Mouse (Mus musculus): Measurements from ENCODE around the gene Arhgef2. TPM values are rescaled to one million over a fixed set of nuclear protein-coding genes. Genes with fewer than 3 reads are reported as not detected.

Arhgef2 gene
- polyA plus RNA-seq, 2 experiments = 8.9 to 10.1 TPM

GRCm38 (mm10) chr3:88683814-88684213, 78.0 kb downstream of the Arhgef2 start:
- no peak for TF ChIP-seq EP300 (IDR thresholded peaks at IDR 0.05; ENCODE audit: low read depth)
- TF ChIP-seq CTCF (IDR thresholded peaks at IDR 0.05; ENCODE audit: low read depth) = no peak
- no peak overlapping the region for H3K9ac ChIP-seq (replicated peaks)
- H3K4me1 ChIP-seq (replicated peaks; ENCODE audit: control insufficient read depth in 2 of 2, insufficient read depth in 2 of 2, low read length in 1 of 2) = peaks cover 5 to 15% of the 10 kb centered on the region in 2 experiments; a peak in 3 of 4 replicates
- no peak overlapping the region for H3K4me3 ChIP-seq (ENCODE audit: insufficient read depth in 1 of 2, low read depth in 2 of 2, low read length in 2 of 2)
- H3K9me3 ChIP-seq (ENCODE audit: control insufficient read depth, low read length) = no peaks in the 10 kb centered on the region
- WGBS (ENCODE audit: insufficient replicate concordance) = 58% methylated on average over 2 of the region's 2 CpGs
- DNase-seq (ENCODE audit: low read depth in 3 of 3, low spot score in 3 of 3) = no peak
- no peaks in the 10 kb centered on the region for H3K27me3 ChIP-seq (ENCODE audit: control insufficient read depth, insufficient read depth, low read length)
- no peak overlapping the region for H3K4me2 ChIP-seq (ENCODE audit: low read depth)
- peaks cover 4% of the 10 kb centered on the region for H3K36me3 ChIP-seq (replicated peaks; ENCODE audit: control insufficient read depth, insufficient read depth, low read depth)
- no peak for ATAC-seq (ENCODE audit: insufficient read depth)
- H3K27ac ChIP-seq = no peak overlapping the region

- Histone ChIP-seq H3K4me2 (ENCODE audit: low read depth) (peak overlapping the region; percentile 80), H3K9me3 (ENCODE audit: control insufficient read depth, low read length) (no peaks in the 10 kb centered on the region), H3K9ac (replicated peaks) (0 out of 2 replicates have a peak overlapping the region, but pooled peaks have one; percentile 73), H3K27me3 (ENCODE audit: control insufficient read depth, insufficient read depth, low read length) (no peaks in the 10 kb centered on the region), H3K27ac (peak overlapping the region; percentile 76), H3K36me3 (replicated peaks; ENCODE audit: control insufficient read depth, insufficient read depth, low read depth) (peaks cover 8% of the 10 kb centered on the region), H3K4me3 (ENCODE audit: insufficient read depth in 1 of 2, low read depth in 2 of 2, low read length in 2 of 2) (peak overlapping the region in 1 of 2 experiments; percentile 79; a peak in 2 of 4 replicates), H3K4me1 (replicated peaks; ENCODE audit: control insufficient read depth in 2 of 2, insufficient read depth in 2 of 2, low read length in 1 of 2) (peaks cover 5 to 15% of the 10 kb centered on the region in 2 experiments; a peak in 3 of 4 replicates)
- DNase-seq (ENCODE audit: low read depth in 3 of 3, low spot score in 3 of 3) = no peak
- WGBS (ENCODE audit: insufficient replicate concordance) = 52% methylated on average over 6 of the region's 8 CpGs
- no peak for TF ChIP-seq CTCF (IDR thresholded peaks at IDR 0.05; ENCODE audit: low read depth)
- TF ChIP-seq EP300 (IDR thresholded peaks at IDR 0.05; ENCODE audit: low read depth) = no peak
- no peak for ATAC-seq (ENCODE audit: insufficient read depth)
Measured at GRCm38 (mm10) chr3:88684236-88684979, 78.6 kb downstream of the Arhgef2 start.

GRCm38 (mm10) chr3:88684980-88685941, 79.5 kb downstream of the Arhgef2 start, which contains the start of gene Khdc4:
TSS of gene Khdc4 (plus strand) at chr3:88685803.
- peak; percentile 98 for ATAC-seq (ENCODE audit: insufficient read depth)
- WGBS (ENCODE audit: insufficient replicate concordance) = under 1% methylated on average over 47 of the region's 47 CpGs
- peaks cover 17% of the 10 kb centered on the region for H3K36me3 ChIP-seq (replicated peaks; ENCODE audit: control insufficient read depth, insufficient read depth, low read depth)

GRCm38 (mm10) chr3:88685958-88686451, 80.2 kb downstream of the Arhgef2 start:
- Histone ChIP-seq H3K9me3 (ENCODE audit: control insufficient read depth, low read length) (no peaks in the 10 kb centered on the region), H3K27ac (peak overlapping the region; percentile 38), H3K4me3 (ENCODE audit: insufficient read depth in 1 of 2, low read depth in 2 of 2, low read length in 2 of 2) (peak overlapping the region; percentile 79 to 95), H3K9ac (replicated peaks) (peak overlapping the region; percentile 81), H3K36me3 (replicated peaks; ENCODE audit: control insufficient read depth, insufficient read depth, low read depth) (peaks cover 24% of the 10 kb centered on the region), H3K4me2 (ENCODE audit: low read depth) (peak overlapping the region; percentile 80), H3K4me1 (replicated peaks; ENCODE audit: control insufficient read depth in 2 of 2, insufficient read depth in 2 of 2, low read length in 1 of 2) (peaks cover 5 to 15% of the 10 kb centered on the region in 2 experiments; a peak in 3 of 4 replicates), H3K27me3 (ENCODE audit: control insufficient read depth, insufficient read depth, low read length) (no peaks in the 10 kb centered on the region)
- ATAC-seq (ENCODE audit: insufficient read depth) = peak; percentile 58
- WGBS (ENCODE audit: insufficient replicate concordance) = under 1% methylated on average over 45 of the region's 45 CpGs
- peak; percentile 10 to 37 (median 14) for DNase-seq (ENCODE audit: low read depth in 3 of 3, low spot score in 3 of 3)
- TF ChIP-seq CTCF (IDR thresholded peaks at IDR 0.05; ENCODE audit: low read depth) (peak; percentile 38; the same call in 1 of the 2 replicates), EP300 (IDR thresholded peaks at IDR 0.05; ENCODE audit: low read depth) (no peak)

More at GRCm38 (mm10) chr3:88684980-88685941, 79.5 kb downstream of the Arhgef2 start, which contains the start of gene Khdc4:
- peak within 1 kb of the TSS; percentile 81 for H3K9ac ChIP-seq (replicated peaks)
- H3K4me2 ChIP-seq (ENCODE audit: low read depth) = peak within 1 kb of the TSS; percentile 80
- H3K4me1 ChIP-seq (replicated peaks; ENCODE audit: control insufficient read depth in 2 of 2, insufficient read depth in 2 of 2, low read length in 1 of 2) = peaks cover 5 to 15% of the 10 kb centered on the region in 2 experiments; a peak in 3 of 4 replicates
- H3K27me3 ChIP-seq (ENCODE audit: control insufficient read depth, insufficient read depth, low read length) = no peaks in the 10 kb centered on the region
- DNase-seq (ENCODE audit: low read depth in 3 of 3, low spot score in 3 of 3) = peak; percentile 96 to 98 (median 96)
- no peak for TF ChIP-seq EP300 (IDR thresholded peaks at IDR 0.05; ENCODE audit: low read depth)
- TF ChIP-seq CTCF (IDR thresholded peaks at IDR 0.05; ENCODE audit: low read depth) = 0 out of 2 replicates have a peak, but pooled peaks have one; percentile 7
- H3K27ac ChIP-seq = peak within 1 kb of the TSS; percentile 76
- H3K9me3 ChIP-seq (ENCODE audit: control insufficient read depth, low read length) = no peaks in the 10 kb centered on the region
- peak within 1 kb of the TSS; percentile 79 to 95 for H3K4me3 ChIP-seq (ENCODE audit: insufficient read depth in 1 of 2, low read depth in 2 of 2, low read length in 2 of 2)
